Mouse (Mus musculus): ENCODE data around the gene Mospd3. TPM values are rescaled to one million over a fixed set of nuclear protein-coding genes. Genes with fewer than 3 reads are reported as not detected.
"Not testable (repeated sequence)": the region's sequence is repeated elsewhere in the genome, so short reads cannot be mapped to it uniquely, and the experiment has no call there.

Mospd3 gene
- total RNA-seq, 2 experiments from 2014 or later = 18.2 to 22.2 TPM

DNA sequence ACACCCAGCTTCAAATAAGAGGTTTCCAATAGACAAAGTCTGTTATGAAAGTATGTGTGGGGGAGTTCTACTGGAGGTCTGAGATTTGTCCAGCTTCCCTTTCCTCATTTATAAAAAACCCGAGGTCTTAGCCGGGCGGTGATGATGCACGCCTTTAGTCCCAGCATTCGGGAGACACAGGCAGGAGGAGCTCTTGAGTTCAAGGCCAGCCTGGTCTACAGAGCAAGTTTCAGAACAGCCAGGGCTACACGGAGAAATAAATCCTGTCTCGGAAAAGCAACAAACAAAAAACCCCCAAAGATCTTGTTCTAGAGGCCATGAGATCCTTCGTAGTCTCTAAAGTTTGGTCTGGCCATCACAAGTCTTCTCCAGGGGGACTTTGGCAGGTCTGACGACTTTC is 27.1 kb upstream of the Mospd3 start:
- no peak for DNase-seq (ENCODE audit: low spot score in 2 of 2)
- intact Hi-C loops (cut with DNase I) = loop anchor here (2.0 kb wide), 1 partner anchor 27 kb away; the partner anchor contains the start of gene Mospd3

DNA sequence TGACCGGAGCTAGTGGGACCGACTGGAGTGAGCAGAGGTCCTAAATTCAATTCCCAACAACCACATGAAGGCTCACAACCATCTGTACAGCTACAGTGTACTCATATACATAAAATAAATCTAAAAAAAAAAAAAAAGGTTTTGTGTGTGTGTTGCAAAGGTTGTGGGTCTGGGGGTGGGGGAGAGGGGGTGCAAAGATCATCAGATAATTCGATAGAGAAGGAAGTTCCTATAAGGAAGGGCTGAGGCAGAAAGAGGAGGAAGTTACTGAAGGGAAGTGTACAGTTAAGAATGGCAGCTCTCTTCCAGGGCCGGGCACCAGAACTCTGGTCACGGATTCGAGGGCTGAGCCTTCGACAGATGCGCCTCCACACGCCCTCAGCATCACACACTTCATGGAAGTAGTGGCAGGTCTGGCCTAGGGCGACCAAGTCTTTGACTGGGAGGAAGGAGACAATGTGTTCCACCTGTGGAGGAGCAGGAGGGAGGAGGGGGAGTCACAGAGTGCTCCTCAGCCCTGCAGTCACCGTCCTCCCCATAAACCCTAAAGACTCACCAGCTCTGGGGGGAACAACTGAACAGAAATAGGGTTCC is 23.2 kb upstream of the Mospd3 start:
- intact Hi-C loops (cut with DNase I) = no loop called here
- DNase-seq (ENCODE audit: low spot score in 2 of 2) = no peak

DNA sequence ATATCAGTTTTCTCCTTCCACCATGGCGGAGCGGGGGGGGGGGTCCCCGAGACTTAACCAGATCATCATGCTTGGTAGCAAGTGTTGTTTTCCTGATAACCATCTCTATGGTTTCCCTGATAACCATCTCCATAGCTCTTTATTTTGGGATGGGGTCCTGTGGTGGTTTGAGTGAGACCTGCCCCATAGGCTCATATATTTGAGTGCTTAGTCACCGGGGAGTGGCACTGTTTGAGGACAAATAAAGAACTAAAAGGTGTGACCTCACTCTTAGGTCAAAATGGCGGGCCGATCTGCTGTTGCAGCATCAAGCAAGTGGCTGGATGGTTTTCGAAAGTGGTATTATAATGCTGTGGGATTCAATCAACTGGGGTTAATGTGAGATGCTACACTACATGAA is 14.5 kb upstream of the Mospd3 start:
- intact Hi-C loops (cut with DNase I) = no loop called here
- no peak for DNase-seq (ENCODE audit: low spot score in 2 of 2)

DNA sequence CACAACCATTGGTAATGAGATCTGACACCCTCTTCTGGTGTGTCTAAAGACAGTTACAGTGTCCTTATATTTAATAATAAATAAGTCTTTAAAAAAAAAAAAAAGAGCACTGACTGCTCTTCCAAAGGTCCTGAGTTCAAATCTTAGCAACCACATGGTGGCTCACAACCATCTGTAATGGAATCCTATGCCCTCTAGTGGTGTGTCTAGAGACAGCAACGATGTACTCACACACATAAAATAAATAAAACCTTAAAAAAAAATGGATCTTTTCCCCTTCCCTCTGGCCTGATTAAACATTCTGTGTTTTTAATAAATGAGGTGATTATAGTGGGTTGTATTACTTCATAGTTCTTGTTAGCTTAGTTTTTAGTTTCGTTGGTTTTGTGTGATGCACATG is 14.1 kb upstream of the Mospd3 start:
- DNase-seq (ENCODE audit: low spot score in 2 of 2); intact Hi-C loops (cut with DNase I): not testable (repeated sequence)

DNA sequence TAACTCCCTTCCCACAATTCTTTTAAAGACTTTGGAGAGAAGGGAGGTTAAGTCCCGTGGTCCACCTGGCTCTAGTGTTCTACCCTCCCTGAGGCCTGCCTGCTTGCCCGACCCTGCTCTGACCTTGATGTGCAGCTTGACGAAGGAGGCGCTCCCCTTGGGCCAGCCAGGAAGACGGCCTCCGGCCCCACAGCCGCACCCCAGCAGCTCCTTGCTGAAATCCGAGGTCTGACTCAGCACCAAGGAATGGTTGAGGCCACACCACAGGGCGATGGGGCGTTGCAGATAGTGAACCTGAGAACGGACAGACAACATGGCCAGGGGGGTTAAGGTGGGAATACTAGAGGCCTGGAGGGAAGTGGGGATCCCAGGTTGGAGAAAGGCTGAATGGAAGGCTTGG is 12.7 kb upstream of the Mospd3 start, which contains the start of gene Pcolce:
Gene Pcolce (minus strand): TSS at position 235 of the 400 bp plus-strand sequence.
- intact Hi-C loops (cut with DNase I) = no loop called here
- DNase-seq (ENCODE audit: low spot score in 2 of 2) = no peak

DNA sequence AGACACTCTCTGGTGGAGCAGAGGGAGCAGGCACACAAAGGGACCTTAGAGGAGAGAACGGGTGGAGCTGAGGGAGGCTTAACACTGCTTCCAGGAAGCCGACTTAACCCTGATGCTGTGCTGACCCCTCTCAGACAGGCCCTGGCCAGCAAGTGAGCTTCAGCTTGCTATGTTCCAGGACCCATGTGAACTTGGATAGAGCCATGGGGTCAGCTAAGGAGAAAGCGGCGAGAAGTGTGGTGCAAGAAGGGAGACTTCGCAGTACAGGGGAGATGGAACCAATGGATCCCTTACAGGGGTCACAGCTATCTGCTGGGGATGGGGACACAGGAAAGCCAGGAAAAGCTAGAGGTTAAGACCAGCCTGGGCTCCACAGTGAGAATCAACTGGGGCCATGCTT is 12.2 kb upstream of the Mospd3 start:
- intact Hi-C loops (cut with DNase I) = no loop called here
- no peak for DNase-seq (ENCODE audit: low spot score in 2 of 2)

DNA sequence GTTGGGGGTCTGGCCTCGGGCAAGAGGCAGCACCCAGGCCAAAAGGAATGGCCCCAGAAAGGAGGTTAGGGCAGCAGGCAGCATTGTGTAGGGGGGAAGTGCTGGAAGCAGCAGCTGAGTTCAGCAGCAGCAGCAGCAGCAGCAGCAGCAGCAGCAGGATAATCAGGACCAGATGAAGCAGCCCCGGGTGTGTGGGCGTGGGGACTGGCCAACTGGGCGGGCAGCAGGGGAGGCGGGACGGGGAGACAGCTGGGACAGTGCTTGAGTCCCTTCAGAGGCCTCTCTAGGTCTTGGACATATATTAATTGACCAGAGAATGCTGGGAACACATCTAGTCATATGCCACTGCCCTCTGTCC is 10.4 kb upstream of the Mospd3 start:
- intact Hi-C loops (cut with DNase I) = no loop called here
- DNase-seq (ENCODE audit: low spot score in 2 of 2) = no peak

DNA sequence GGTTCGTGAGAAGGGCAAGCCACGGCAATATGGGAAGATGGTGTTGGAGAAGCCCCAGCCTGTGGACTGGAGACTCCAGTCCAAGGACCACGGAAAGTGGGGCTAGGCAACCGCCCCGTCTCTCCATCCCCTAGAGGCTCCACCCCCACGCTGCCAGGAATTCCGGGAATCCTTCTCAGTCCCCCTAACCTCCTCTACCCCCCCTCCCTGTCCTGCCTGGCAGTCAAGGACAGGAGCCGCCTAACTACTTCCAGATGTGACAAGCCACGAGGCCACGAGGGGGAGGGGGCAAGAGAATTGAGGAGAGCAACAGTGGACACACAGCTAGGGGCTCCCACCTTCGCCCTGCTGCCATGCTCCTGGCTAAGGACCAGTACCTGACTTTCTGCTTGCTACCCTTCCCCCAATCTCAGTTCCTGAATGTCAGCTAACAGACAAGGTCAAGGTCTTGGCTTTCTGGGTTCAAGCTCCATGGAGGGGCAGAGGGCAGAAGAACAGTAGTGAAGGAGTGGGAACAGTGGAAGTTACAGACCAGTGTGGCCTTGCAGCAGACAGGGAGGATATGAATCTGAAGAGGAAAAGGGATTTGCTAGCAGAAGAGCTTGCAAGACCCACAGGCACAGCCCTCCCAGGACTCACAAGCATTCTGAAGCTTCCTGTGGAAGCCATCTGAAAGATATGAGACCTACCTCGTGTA is 9.8 kb upstream of the Mospd3 start:
- DNase-seq (ENCODE audit: low spot score in 2 of 2) = no peak
- intact Hi-C loops (cut with DNase I) = no loop called here

DNA sequence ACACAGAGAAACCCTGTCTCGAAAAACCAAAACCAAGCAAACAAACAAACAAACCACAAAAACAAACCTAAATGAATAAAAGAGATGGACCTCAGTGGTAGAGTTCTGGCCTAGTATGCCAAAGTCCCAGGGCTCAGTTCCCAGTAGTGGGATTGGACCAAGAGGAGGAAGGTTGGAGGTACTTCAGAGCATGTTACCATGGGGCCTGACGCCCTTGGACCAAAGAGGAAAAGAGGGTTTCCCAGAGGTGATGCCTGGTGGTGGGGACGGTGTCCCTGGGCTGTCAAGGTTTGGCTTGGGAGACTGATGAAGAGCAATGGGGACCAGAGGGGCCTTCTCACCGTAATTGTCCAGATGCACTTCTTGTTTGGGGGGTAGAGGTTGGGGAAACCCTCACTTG is 9.2 kb upstream of the Mospd3 start:
- DNase-seq (ENCODE audit: low spot score in 2 of 2) = no peak
- intact Hi-C loops (cut with DNase I) = no loop called here

DNA sequence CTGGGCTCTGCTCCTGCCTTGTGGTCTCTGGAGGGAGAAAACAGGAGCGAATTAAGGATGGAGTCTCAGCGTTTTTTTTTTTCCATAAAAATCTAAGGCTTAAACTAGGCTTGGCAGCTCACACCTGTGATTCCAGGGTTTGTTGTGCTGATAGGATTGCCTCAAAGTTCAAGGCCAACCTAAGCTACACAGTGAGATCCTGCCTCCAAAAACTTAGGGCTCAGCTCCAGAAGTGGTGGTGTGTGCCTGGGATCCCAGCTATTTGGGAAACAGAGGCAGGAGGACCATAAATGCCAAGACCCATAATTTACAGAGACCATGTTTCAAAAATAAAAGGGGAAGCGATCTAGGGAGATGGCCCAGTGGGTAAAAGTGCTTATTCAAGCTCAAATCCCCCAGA is 8.4 kb upstream of the Mospd3 start:
- no peak for DNase-seq (ENCODE audit: low spot score in 2 of 2)
- intact Hi-C loops (cut with DNase I) = no loop called here

DNA sequence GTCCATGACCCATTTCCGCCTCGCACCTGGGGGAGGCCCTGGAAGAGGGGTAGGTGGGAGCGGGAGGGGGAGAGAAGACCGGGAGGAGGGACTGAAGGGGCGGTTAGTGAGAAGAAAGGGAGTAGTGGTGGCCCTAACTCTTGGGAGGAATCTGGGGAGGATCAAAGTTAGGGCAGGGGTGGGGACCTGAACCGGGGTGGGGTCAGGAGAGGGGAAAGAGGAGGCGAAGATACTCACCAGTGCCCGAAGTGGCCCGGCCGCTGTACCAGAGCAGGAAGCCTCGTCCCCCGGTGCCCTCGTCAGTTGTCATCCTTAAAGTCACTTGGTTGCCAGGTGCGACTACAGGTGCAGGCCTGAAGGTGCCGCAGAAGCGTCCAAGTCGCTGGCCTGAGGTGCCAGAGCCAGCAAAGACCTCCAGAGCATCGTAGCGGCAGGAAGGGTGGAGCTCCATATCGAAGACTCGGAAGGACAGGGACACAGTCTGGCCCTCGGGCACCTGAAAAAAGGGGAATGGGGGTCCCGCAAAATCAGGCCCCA is 7.9 kb upstream of the Mospd3 start:
- DNase-seq (ENCODE audit: low spot score in 2 of 2) = no peak
- intact Hi-C loops (cut with DNase I) = no loop called here

DNA sequence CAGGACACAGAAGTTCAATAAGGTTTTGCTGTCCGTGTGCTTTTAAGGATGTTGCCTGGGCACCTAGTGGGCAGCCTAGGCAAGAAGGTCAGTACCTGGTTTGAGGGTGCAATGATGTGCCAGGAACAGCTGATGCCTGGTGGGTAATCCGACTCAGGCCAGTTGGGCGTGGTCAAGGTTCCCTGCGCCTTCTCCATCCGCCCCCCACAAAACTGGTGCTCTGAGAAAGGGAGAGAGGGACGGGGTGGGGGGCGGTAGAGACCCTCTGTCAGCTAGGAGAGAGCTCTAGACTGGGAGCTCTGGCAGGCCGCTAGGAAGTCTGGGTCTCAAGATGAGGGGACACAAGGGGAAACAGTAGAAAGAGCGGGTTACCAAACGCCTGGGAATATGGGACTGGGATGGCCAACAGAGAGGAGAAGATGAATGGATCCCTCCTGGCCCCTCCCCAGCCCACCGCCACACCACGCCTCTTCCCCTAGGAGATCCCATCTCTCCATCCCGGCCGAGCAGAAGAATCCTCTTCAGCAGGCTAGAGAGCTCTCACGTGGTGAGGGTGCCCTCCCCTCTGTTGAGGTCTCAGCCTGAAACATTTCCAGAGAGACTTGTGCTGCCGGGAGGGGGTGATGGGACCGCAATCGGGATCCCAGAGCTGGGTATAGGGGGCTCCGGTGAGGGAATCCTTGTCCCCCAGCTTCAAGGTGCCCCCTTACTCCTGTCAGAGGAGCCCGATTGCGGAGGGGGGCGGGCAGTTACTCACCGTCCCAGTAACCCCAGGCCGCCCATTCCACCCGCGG is 7.2 kb upstream of the Mospd3 start:
- DNase-seq (ENCODE audit: low spot score in 2 of 2) = no peak
- intact Hi-C loops (cut with DNase I) = no loop called here

DNA sequence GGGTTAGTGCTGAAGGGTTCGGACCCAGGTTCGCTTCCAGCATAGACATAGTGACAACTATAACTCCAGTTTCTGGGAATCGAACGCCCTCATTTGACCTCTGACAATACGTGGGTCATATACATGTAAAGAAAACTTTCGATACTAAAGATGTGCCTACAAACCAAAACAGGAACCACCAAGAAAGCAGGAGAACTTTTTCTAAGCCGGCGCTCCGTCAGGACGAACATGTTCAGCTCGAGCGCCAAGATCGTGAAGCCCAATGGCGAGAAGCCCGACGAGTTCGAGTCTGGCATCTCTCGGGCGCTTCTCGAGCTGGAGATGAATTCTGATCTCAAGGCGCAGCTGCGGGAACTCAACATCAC is 489 bp upstream of the Mospd3 start:
- DNase-seq (ENCODE audit: low spot score in 2 of 2) = no peak

DNA sequence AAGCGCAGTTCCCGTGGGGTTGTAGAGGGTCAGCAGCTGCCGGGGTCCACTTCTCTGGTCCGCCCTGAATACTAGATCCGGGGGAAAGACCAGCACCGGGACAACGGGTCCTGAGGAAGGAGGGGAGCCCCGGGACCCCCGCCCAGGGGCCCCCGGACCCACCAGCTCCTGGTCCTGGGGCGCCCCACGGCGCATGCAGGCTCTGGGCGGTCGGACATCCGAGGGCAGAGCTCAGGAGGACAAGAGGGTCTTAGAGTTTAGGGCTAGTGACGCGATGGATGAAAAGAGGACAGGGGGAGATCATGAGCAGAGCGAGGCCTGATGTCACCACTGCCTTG is 608 bp downstream of the Mospd3 start:
- intact Hi-C loops (cut with DNase I) = loop anchor here (2.0 kb wide), 2 partner anchors 29 to 67 kb away; partner anchors contain the start of genes Epo, Fbxo24, Gm20605 and Gnb2
- DNase-seq (ENCODE audit: low spot score in 2 of 2) = no peak

More for the DNA sequence above, 489 bp upstream of the Mospd3 start:
- intact Hi-C loops (cut with DNase I) = loop anchor here (2.0 kb wide), 2 partner anchors 27 to 69 kb away; partner anchors contain the start of genes Epo, Fbxo24, Gm20605 and Gnb2

DNA sequence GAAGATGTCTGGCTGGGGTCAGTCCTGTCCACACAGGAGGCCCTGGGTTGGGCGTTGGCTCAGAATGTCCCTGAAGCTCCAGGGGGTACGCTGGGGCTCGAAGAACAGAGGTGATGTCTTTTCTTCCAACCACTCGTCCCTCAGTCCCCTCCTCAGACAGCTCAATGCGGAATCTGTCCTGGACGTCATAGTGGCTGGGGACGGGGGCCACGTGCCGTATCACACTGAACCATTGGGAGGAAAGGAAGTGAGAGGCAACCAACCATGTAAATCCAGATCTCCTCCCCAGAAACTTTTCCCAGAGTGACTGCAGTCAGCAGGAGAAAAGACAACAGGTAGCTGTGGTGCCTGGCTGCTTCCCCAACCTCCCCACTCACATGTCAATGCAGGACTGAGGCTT is 1.3 kb downstream of the Mospd3 start:
- intact Hi-C loops (cut with DNase I) = no loop called here
- DNase-seq (ENCODE audit: low spot score in 2 of 2) = no peak

DNA sequence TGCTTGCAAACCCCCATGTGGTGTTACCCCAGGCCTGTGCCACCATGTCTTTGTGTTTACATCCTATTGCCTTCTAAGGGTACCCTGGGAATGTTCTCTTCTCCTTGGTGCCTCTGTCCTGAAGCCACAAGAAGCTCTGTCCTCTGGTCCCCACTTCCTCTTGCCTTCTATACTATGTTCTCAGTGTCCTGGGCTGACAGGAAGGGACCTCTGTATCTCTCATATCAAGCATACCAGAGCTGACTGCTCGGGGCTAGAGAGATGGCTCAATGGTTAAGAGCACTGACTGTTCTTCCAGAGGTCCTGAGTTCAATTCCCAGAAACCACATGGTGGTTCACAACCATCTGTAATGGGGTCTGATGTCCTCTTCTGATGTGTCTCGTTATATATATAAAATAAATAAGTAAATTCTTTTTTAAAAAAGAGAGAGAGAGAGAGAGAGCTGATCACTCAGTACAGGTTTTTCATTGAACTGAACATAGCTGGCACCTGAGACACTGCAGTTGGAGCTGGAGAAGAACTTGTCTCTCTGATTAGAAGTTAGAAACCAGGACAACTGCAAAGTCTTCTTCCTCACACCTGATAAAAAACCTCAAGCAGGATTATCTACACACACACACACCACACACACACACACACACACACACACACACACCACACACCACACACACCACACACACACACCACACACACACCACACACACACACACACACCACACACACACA is 2.6 kb downstream of the Mospd3 start:
- no peak for DNase-seq (ENCODE audit: low spot score in 2 of 2)
- intact Hi-C loops (cut with DNase I) = no loop called here

DNA sequence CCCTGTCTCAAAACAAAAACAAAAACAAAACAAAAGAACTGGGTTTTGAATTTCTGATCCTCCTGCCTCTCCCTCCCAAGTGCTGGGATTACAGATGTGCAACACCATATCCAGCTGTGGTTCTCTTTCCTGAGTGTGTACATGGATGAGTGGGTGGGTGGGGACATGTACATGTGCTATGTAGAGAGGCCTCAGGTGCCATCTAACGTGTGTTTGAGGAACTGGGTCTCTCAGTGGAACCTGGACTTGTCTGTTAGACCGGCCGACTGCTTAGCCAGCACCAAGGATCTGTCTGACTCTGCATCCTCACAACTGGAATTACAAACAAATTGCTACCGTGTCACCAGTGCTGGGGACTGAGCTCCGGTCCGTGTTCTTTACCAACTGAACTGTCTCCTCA is 3.2 kb downstream of the Mospd3 start:
- no peak for DNase-seq (ENCODE audit: low spot score in 2 of 2)
- intact Hi-C loops (cut with DNase I) = no loop called here

DNA sequence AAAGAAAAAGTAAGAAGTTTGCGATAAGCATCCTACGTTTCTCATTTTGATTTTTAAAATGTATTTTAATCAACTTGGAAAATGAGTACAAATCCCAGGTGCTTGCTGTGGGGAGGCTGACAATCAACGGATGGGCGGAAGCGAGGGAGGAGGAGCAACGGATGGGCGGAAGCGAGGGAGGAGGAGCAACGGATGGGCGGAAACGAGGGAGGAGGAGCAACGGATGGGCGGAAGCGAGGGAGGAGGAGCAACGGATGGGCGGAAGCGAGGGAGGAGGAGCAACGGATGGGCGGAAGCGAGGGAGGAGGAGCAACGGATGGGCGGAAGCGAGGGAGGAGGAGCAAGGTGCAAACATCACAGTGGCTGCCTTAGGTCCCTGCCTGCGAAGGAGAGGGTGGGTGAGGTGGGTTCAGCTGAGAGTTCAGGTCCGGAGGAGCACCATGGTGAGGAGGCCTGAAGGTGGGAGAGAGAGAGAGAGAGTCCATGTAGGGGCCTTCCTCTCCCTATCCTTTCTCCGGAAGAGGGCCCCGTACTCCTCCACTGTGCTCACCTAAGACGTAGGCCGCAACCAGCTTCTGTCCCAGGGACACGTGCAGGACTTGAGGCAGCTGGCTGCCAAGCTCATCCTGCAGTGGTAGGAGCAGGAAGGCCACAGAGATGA is 4.1 kb downstream of the Mospd3 start:
- intact Hi-C loops (cut with DNase I) = no loop called here
- DNase-seq (ENCODE audit: low spot score in 2 of 2) = no peak

DNA sequence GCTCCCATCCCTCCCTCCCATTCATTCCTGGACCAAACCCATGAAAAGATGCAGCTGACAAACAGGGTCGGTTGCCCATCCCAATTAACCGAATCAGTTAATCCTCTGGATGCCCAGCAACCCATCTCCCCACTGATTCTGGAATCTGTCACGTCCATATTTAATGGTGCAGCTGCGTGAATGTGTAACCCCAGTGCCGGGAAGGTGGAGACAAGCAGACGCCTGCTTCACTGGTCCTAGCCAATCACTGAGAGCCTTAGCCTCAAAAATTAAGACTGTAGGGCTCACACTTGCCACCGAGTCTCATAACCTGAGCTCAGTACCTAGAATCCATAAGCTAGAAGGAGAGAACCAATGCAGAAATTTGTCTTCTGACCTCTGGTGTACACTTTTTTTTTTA is 4.9 kb downstream of the Mospd3 start:
- intact Hi-C loops (cut with DNase I) = no loop called here
- no peak for DNase-seq (ENCODE audit: low spot score in 2 of 2)

DNA sequence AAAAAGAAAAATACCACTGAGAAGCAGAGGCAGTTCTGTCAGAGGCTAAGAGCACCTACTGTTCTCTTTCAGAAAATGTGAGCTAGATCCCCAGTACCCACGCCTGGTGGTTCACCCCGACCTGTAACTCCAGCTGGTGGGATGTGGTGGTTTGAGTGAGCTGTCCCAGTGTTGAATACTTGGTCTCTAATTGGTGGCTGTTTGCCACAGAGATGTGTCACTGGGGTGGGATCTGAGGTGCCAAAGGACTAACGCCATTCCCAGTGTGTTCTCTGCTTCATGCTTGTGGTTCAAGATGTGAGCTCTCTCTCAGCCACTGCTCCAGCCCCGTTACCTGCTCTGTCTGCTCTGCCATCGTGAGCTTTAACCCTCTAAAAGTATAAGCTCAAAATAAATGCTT is 10.4 kb downstream of the Mospd3 start:
- intact Hi-C loops (cut with DNase I) = no loop called here
- no peak for DNase-seq (ENCODE audit: low spot score in 2 of 2)
